Mouse (Mus musculus): Measurements from ENCODE around the gene Fam227a.
A peak's percentile ranks its signal among the peaks of the same experiment; 100 is the strongest.

DNA sequence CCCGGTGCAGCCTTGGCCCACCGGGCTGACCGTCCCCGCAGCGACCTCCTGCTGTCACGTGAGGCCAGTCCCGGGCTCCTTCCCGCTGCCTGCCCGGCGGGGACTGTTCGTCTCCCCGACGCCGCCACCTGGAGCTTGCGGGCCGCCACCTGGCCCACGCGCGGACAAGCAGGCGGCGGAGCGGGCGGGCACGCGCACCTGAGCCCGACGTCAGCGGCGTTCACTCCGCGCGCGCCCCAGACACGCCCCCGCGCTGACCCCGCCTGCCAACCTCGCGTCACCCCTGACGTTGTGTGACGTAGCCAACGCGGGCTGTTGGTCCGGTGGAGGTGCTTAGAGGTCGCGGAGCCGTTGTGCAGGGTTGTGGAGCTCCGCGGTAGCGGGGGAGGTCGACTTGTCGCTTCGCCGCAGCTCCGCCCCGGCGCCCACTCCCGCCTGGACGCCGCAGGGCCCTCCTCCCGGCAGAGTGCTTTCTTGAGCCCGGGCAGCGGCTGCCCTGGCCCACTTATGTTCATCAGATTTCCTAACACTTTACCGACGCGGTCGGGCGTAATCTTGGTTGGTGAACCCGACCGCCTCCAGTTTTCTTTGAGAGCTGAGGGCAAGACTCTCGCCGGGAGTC, 29.0 kb upstream of the Fam227a start, which contains the start of gene Josd1:
- TF ChIP-seq HCFC1 (IDR thresholded peaks at IDR 0.05; ENCODE audit: borderline replicate concordance, insufficient read depth, low read length) (0 out of 2 replicates have a peak, but pooled peaks have one; percentile 11), CHD2 (IDR thresholded peaks at IDR 0.05; ENCODE audit: low read depth, low read length) (no peak)

Measured in ES-E14 (cell line).